Mouse (Mus musculus) small intestine, adult 10 weeks (tissue): ENCODE results near the gene Cyp4a10. TPM values are rescaled to one million over a fixed set of nuclear protein-coding genes. Genes with fewer than 3 reads are reported as not detected.

Experiments used
- polyA plus RNA-seq: library from polyadenylated mRNA; stranded (reverse); fragments of 350-450 nt; fragmentation: Illumina TruSeq; extraction: RNeasy Lipid Tissue Mini Kit (QIAGEN cat#74804); gene quantifications from one replicate; pipeline ENCODE4 v1.2.3, GENCODE M21; 2014; ENCODE audit warnings: low replicate concordance

Cyp4a10 gene
- 16.8 TPM for polyA plus RNA-seq

GRCm38 (mm10) chr4:115518000-115518399 is at the start of gene Cyp4a10:
Cyp4a10 (plus strand) TSS chr4:115518264.

GRCm38 (mm10) chr4:115496001-115496400 is 22.1 kb upstream of the Cyp4a10 start, which contains the start of gene Cyp4a14:
Cyp4a14 (minus strand) TSS chr4:115496142.

GRCm38 (mm10) chr4:115563401-115563800 is 45.3 kb downstream of the Cyp4a10 start, which contains the start of gene Cyp4a31:
Cyp4a31 (plus strand) TSS chr4:115563649.

Other genes starting within 250 kb of the Cyp4a10 start
- gene Cyp4a12a, start 219.2 kb upstream of the Cyp4a10 start, polyA plus RNA-seq, result not detected
- not detected for gene Cyp4a12b, start 106.6 kb upstream of the Cyp4a10 start, polyA plus RNA-seq
- not detected for gene Cyp4a30b, start 65.7 kb upstream of the Cyp4a10 start, polyA plus RNA-seq
- gene Cyp4a14, start 22.1 kb upstream of the Cyp4a10 start, polyA plus RNA-seq, result not detected
- gene Cyp4a31, start 45.4 kb downstream of the Cyp4a10 start, polyA plus RNA-seq, result 0.19 TPM
- gene Cyp4a32, start 82.7 kb downstream of the Cyp4a10 start, polyA plus RNA-seq, result 0.71 TPM
- 99.5 TPM for gene Cyp4b1, start 129.5 kb downstream of the Cyp4a10 start, polyA plus RNA-seq
- 103 TPM for gene Efcab14, start 219.5 kb downstream of the Cyp4a10 start, polyA plus RNA-seq